Mouse (Mus musculus) liver, adult 2 months (tissue): ENCODE measurements at regions not wholly inside any gene's neighbourhood (a gene's known extent, or its start where the extent isn't known, plus 50 kb on each side); places are given as distances from the start of the nearest gene placed in this dataset.

ENCODE experiments used
- CTCF ChIP-seq: fragments of 200-500 bp; IDR thresholded peaks from 2 replicates; pipeline ENCODE4 v1.5.1; 2011; ENCODE audit warnings: low read depth, low read length, control low read depth
- POLR2A ChIP-seq: fragments of 200-500 bp; IDR thresholded peaks from 2 replicates; pipeline ENCODE4 v1.6.1; 2011; ENCODE audit warnings: low read length, control low read depth; ENCODE audit not compliant: insufficient read depth; ENCODE audit errors: extremely low read depth

DNA sequence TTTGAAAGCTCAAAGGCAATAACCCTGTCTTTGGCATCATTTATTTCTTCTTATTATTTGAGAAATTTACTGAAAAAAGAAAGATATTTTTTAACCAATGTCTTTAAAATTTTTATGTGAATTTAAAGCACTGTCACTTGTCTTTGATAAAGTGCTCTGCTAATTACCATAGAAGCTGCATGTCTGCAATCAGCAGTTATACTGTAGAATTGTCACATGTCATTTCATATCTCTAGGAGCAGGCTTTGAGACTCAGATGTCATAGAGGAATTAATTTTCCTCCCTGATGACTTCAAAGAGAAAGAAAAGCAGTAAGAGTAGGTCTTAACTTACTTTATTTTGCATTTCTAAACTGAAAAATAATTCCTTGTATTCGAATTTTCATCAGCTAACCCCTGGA lies 2123.9 kb upstream of the Cdh20 start:
- TF ChIP-seq POLR2A (no peak), CTCF (no peak)
